Mouse (Mus musculus): ENCODE data around the gene Vmn1r79. TPM values are rescaled to one million over a fixed set of nuclear protein-coding genes. Genes with fewer than 3 reads are reported as not detected.

Gene Vmn1r79
- total RNA-seq (2023) = not detected

DNA sequence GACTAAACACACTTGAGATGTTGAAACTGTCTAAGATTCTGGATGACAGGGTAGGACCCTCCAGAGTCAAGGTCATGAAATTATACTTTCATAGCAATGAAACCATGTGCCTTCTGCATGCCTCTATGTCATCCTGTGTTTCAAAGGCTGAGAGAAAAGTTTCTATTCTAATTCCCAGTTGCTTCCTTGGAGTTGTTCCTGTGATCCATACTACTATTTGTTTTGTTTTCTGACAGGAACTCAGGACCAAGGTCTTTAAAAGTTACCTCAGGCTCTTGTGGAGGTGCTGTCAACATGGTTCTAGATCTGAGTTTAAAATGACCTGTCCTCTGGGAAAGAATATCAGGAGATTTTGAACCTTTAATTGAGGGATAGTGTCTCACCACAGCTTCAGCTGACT, at the start of gene Vmn1r79:
TSS of gene Vmn1r79 (plus strand) at position 301 of the 400 bp plus-strand sequence.

DNA sequence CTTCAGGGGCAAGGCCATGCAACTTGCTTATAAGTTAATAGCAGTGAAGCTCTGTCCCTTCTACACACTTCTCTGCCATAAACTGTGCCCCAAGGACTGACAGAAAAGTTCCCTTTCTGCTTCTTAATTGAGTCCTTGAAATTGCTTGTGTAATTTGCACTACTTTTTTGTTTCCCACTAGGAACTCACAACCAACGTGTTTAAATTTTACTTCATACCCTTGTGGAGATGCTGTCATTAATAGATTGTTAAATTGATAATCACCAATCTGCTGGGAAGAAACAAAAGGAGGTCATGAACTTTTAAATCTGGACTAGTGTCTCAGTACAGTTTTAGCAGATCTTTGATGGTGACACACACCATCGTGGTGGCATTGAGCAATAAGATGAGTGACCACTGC, 21.1 kb upstream of the Vmn1r79 start, which contains the start of gene Vmn1r78:
TSS of gene Vmn1r78 (plus strand) at position 301 of the 400 bp plus-strand sequence.

DNA sequence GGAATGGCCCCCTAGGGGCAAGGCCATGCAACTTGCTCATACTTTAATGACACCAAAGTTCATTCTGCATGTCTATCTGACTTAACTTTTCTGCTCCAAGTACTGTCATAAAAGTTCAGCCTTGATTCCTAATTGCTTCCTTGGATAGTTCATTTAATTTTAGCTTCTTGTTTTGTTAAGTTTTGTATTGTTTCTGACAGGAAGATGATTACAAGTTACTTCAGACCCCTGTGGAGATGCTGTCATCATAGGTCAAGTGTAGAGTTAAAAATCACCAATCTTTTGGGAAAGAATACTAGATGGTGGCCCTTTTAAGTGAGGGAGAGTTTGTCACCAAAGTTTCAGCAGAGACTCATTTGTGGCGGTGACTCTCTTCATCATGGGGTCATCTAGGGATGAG, 17.9 kb downstream of the Vmn1r79 start, which contains the start of gene Vmn1r80:
TSS of gene Vmn1r80 (plus strand) at position 301 of the 400 bp plus-strand sequence.

Other genes with a start within 250 kb of the Vmn1r79 start
- gene Vmn1r76, start 233.1 kb upstream of the Vmn1r79 start, total RNA-seq (2023) = not detected
- gene Vmn1r77, start 134.5 kb upstream of the Vmn1r79 start, total RNA-seq (2023) = not detected
- gene Vmn1r78, start 21.0 kb upstream of the Vmn1r79 start, total RNA-seq (2023) = not detected
- not detected for gene Vmn1r80, start 18.0 kb downstream of the Vmn1r79 start, total RNA-seq (2023)
- 0.06 TPM for gene Vmn1r81, start 97.0 kb downstream of the Vmn1r79 start, total RNA-seq (2023)
- gene Vmn1r82, start 129.2 kb downstream of the Vmn1r79 start, total RNA-seq (2023) = not detected
- gene Vmn1r83, start 158.2 kb downstream of the Vmn1r79 start, total RNA-seq (2023) = not detected
- gene Vmn1r84, start 198.0 kb downstream of the Vmn1r79 start, total RNA-seq (2023) = not detected

Measured in CD8-positive naive resting alpha-beta T cell, adult 57 days (primary cell).